Mouse (Mus musculus): Measurements from ENCODE around the gene Itga8. TPM values are rescaled to one million over a fixed set of nuclear protein-coding genes. Genes with fewer than 3 reads are reported as not detected.

Itga8 gene
- 0.77 and 0.90 TPM in 2 replicates for polyA plus RNA-seq (2012; rRNA removed)

GRCm38 (mm10) chr2:12301431-12302170 lies at the start of gene Itga8:
Itga8 (minus strand) TSS chr2:12301922.
- TF ChIP-seq CTCF (IDR thresholded peaks at IDR 0.05; ENCODE audit: borderline replicate concordance, insufficient read depth, low read depth, low read length) (peak; percentile 70), POLR2A (IDR thresholded peaks at IDR 0.05; ENCODE audit: borderline replicate concordance, insufficient read depth, low read length) (no peak)
- no peak within 1 kb of the TSS for H3K27ac ChIP-seq (ENCODE audit: insufficient read depth, low read length)
- no peaks in the 10 kb centered on the region; the same call in 1 of the 2 replicates for H3K27me3 ChIP-seq (ENCODE audit: control insufficient read depth, insufficient read depth, low read length)
- no peaks in the 10 kb centered on the region for H3K4me1 ChIP-seq (ENCODE audit: control insufficient read depth, insufficient read depth, low read length)
- peak within 1 kb of the TSS; percentile 52 for H3K4me3 ChIP-seq (replicated peaks; ENCODE audit: insufficient read depth, low read depth, low read length)
- peak; percentile 50 to 68 for DNase-seq
- under 1% methylated on average over 56 of the region's 56 CpGs for WGBS

GRCm38 (mm10) chr2:12348914-12349313 lies 47.2 kb upstream of the Itga8 start:
- Histone ChIP-seq H3K4me1 (ENCODE audit: control insufficient read depth, insufficient read depth, low read length) (no peaks in the 10 kb centered on the region), H3K4me3 (replicated peaks; ENCODE audit: insufficient read depth, low read depth, low read length) (no peak overlapping the region), H3K27ac (ENCODE audit: insufficient read depth, low read length) (no peak overlapping the region), H3K27me3 (ENCODE audit: control insufficient read depth, insufficient read depth, low read length) (no peaks in the 10 kb centered on the region)
- no peak for DNase-seq
- 91% methylated on average over 2 of the region's 2 CpGs for WGBS
- TF ChIP-seq CTCF (IDR thresholded peaks at IDR 0.05; ENCODE audit: borderline replicate concordance, insufficient read depth, low read depth, low read length) (no peak), POLR2A (IDR thresholded peaks at IDR 0.05; ENCODE audit: borderline replicate concordance, insufficient read depth, low read length) (no peak)

- 21% methylated on average over 2 of the region's 2 CpGs for WGBS
- Histone ChIP-seq H3K4me1 (ENCODE audit: control insufficient read depth, insufficient read depth, low read length) (no peaks in the 10 kb centered on the region), H3K4me3 (replicated peaks; ENCODE audit: insufficient read depth, low read depth, low read length) (no peak overlapping the region), H3K27me3 (ENCODE audit: control insufficient read depth, insufficient read depth, low read length) (no peaks in the 10 kb centered on the region), H3K27ac (ENCODE audit: insufficient read depth, low read length) (no peak overlapping the region)
- no peak for TF ChIP-seq CTCF (IDR thresholded peaks at IDR 0.05; ENCODE audit: borderline replicate concordance, insufficient read depth, low read depth, low read length)
- TF ChIP-seq POLR2A (IDR thresholded peaks at IDR 0.05; ENCODE audit: borderline replicate concordance, insufficient read depth, low read length) = no peak
- DNase-seq = no peak
Measured at GRCm38 (mm10) chr2:12331962-12332361, 30.2 kb upstream of the Itga8 start.

GRCm38 (mm10) chr2:12329620-12330019 lies 27.9 kb upstream of the Itga8 start:
- no peak for DNase-seq
- 14% methylated on average over 2 of the region's 2 CpGs for WGBS

GRCm38 (mm10) chr2:12329068-12329407 lies 27.3 kb upstream of the Itga8 start:
- TF ChIP-seq POLR2A (IDR thresholded peaks at IDR 0.05; ENCODE audit: borderline replicate concordance, insufficient read depth, low read length) (no peak), CTCF (IDR thresholded peaks at IDR 0.05; ENCODE audit: borderline replicate concordance, insufficient read depth, low read depth, low read length) (no peak)
- H3K27me3 ChIP-seq (ENCODE audit: control insufficient read depth, insufficient read depth, low read length) = no peaks in the 10 kb centered on the region
- DNase-seq = no peak
- no peak overlapping the region for H3K27ac ChIP-seq (ENCODE audit: insufficient read depth, low read length)
- WGBS = 5% methylated on average over 5 of the region's 5 CpGs
- no peaks in the 10 kb centered on the region for H3K4me1 ChIP-seq (ENCODE audit: control insufficient read depth, insufficient read depth, low read length)
- no peak overlapping the region for H3K4me3 ChIP-seq (replicated peaks; ENCODE audit: insufficient read depth, low read depth, low read length)

More at GRCm38 (mm10) chr2:12329620-12330019, 27.9 kb upstream of the Itga8 start:
- no peak for TF ChIP-seq POLR2A (IDR thresholded peaks at IDR 0.05; ENCODE audit: borderline replicate concordance, insufficient read depth, low read length)
- no peak for TF ChIP-seq CTCF (IDR thresholded peaks at IDR 0.05; ENCODE audit: borderline replicate concordance, insufficient read depth, low read depth, low read length)
- no peak overlapping the region for H3K27ac ChIP-seq (ENCODE audit: insufficient read depth, low read length)
- no peaks in the 10 kb centered on the region for H3K4me1 ChIP-seq (ENCODE audit: control insufficient read depth, insufficient read depth, low read length)
- no peak overlapping the region for H3K4me3 ChIP-seq (replicated peaks; ENCODE audit: insufficient read depth, low read depth, low read length)
- H3K27me3 ChIP-seq (ENCODE audit: control insufficient read depth, insufficient read depth, low read length) = no peaks in the 10 kb centered on the region

GRCm38 (mm10) chr2:12328355-12329067 lies 26.8 kb upstream of the Itga8 start:
- H3K4me3 ChIP-seq (replicated peaks; ENCODE audit: insufficient read depth, low read depth, low read length) = no peak overlapping the region
- H3K4me1 ChIP-seq (ENCODE audit: control insufficient read depth, insufficient read depth, low read length) = no peaks in the 10 kb centered on the region
- H3K27ac ChIP-seq (ENCODE audit: insufficient read depth, low read length) = no peak overlapping the region
- no peak for TF ChIP-seq POLR2A (IDR thresholded peaks at IDR 0.05; ENCODE audit: borderline replicate concordance, insufficient read depth, low read length)
- TF ChIP-seq CTCF (IDR thresholded peaks at IDR 0.05; ENCODE audit: borderline replicate concordance, insufficient read depth, low read depth, low read length) = no peak
- no peak for DNase-seq
- 30% methylated on average over 8 of the region's 8 CpGs for WGBS
- H3K27me3 ChIP-seq (ENCODE audit: control insufficient read depth, insufficient read depth, low read length) = no peaks in the 10 kb centered on the region

GRCm38 (mm10) chr2:12327691-12328354 lies 26.1 kb upstream of the Itga8 start:
- TF ChIP-seq POLR2A (IDR thresholded peaks at IDR 0.05; ENCODE audit: borderline replicate concordance, insufficient read depth, low read length) = no peak
- Histone ChIP-seq H3K4me3 (replicated peaks; ENCODE audit: insufficient read depth, low read depth, low read length) (no peak overlapping the region), H3K4me1 (ENCODE audit: control insufficient read depth, insufficient read depth, low read length) (no peaks in the 10 kb centered on the region), H3K27me3 (ENCODE audit: control insufficient read depth, insufficient read depth, low read length) (no peaks in the 10 kb centered on the region), H3K27ac (ENCODE audit: insufficient read depth, low read length) (no peak overlapping the region)
- 52% methylated on average over 11 of the region's 11 CpGs for WGBS
- no peak for DNase-seq

Data from cerebellum, adult 2 months (tissue).